Mouse (Mus musculus): ENCODE measurements around the gene Plk1. TPM values are rescaled to one million over a fixed set of nuclear protein-coding genes. Genes with fewer than 3 reads are reported as not detected.

Gene Plk1
- total and polyA plus RNA-seq, 2 experiments = 0.42 to 0.74 TPM

GRCm38 (mm10) chr7:122191097-122191496 is 31.9 kb downstream of the Plk1 start:
- TF ChIP-seq POLR2A (IDR thresholded peaks at IDR 0.05; ENCODE audit: extremely low read depth, insufficient read depth, low read length) (no peak), CTCF (IDR thresholded peaks at IDR 0.05; ENCODE audit: low read depth, low read length) (no peak)
- H3K27me3 ChIP-seq (ENCODE audit: control insufficient read depth, insufficient read depth, low read length) = no peaks in the 10 kb centered on the region
- H3K27ac ChIP-seq (replicated peaks; ENCODE audit: insufficient read depth, low read depth, low read length) = no peak overlapping the region
- no peak overlapping the region for H3K9ac ChIP-seq (ENCODE audit: low read depth, low read length)
- H3K79me2 ChIP-seq (ENCODE audit: control insufficient read depth, insufficient read depth, low read length) = no peaks in the 10 kb centered on the region
- WGBS = 69% methylated on average over 10 of the region's 10 CpGs
- H3K36me3 ChIP-seq (ENCODE audit: control insufficient read depth, insufficient read depth, low read length) = no peaks in the 10 kb centered on the region
- DNase-seq (ENCODE audit: extremely low read depth, low read depth, low spot score) = no peak
- no peak overlapping the region for H3K4me3 ChIP-seq (ENCODE audit: insufficient read depth, low read depth, low read length)
- no peaks in the 10 kb centered on the region for H3K4me1 ChIP-seq (ENCODE audit: control insufficient read depth, insufficient read depth, low read length)

- TF ChIP-seq CTCF (IDR thresholded peaks at IDR 0.05; ENCODE audit: low read depth, low read length) (no peak), POLR2A (IDR thresholded peaks at IDR 0.05; ENCODE audit: extremely low read depth, insufficient read depth, low read length) (no peak)
- Histone ChIP-seq H3K4me3 (ENCODE audit: insufficient read depth, low read depth, low read length) (no peak overlapping the region), H3K4me1 (ENCODE audit: control insufficient read depth, insufficient read depth, low read length) (no peaks in the 10 kb centered on the region), H3K9ac (ENCODE audit: low read depth, low read length) (no peak overlapping the region), H3K27ac (replicated peaks; ENCODE audit: insufficient read depth, low read depth, low read length) (no peak overlapping the region), H3K27me3 (ENCODE audit: control insufficient read depth, insufficient read depth, low read length) (no peaks in the 10 kb centered on the region), H3K79me2 (ENCODE audit: control insufficient read depth, insufficient read depth, low read length) (no peaks in the 10 kb centered on the region), H3K36me3 (ENCODE audit: control insufficient read depth, insufficient read depth, low read length) (no peaks in the 10 kb centered on the region)
- no peak for DNase-seq (ENCODE audit: extremely low read depth, low read depth, low spot score)
These were observed 34.7 kb downstream of the Plk1 start for GRCm38 (mm10) chr7:122193919-122194318.

GRCm38 (mm10) chr7:122196771-122197170 is 37.5 kb downstream of the Plk1 start:
- TF ChIP-seq POLR2A (IDR thresholded peaks at IDR 0.05; ENCODE audit: extremely low read depth, insufficient read depth, low read length) = no peak
- no peaks in the 10 kb centered on the region for H3K27me3 ChIP-seq (ENCODE audit: control insufficient read depth, insufficient read depth, low read length)

GRCm38 (mm10) chr7:122197306-122197705 is 38.1 kb downstream of the Plk1 start:
- DNase-seq (ENCODE audit: extremely low read depth, low read depth, low spot score) = peak; percentile 66
- H3K4me3 ChIP-seq (ENCODE audit: insufficient read depth, low read depth, low read length) = no peak overlapping the region
- no peak overlapping the region for H3K27ac ChIP-seq (replicated peaks; ENCODE audit: insufficient read depth, low read depth, low read length)
- WGBS = 26% methylated on average over 4 of the region's 4 CpGs
- H3K4me1 ChIP-seq (ENCODE audit: control insufficient read depth, insufficient read depth, low read length) = no peaks in the 10 kb centered on the region
- H3K79me2 ChIP-seq (ENCODE audit: control insufficient read depth, insufficient read depth, low read length) = no peaks in the 10 kb centered on the region
- no peak overlapping the region for H3K9ac ChIP-seq (ENCODE audit: low read depth, low read length)
- H3K27me3 ChIP-seq (ENCODE audit: control insufficient read depth, insufficient read depth, low read length) = no peaks in the 10 kb centered on the region
- no peaks in the 10 kb centered on the region for H3K36me3 ChIP-seq (ENCODE audit: control insufficient read depth, insufficient read depth, low read length)
- TF ChIP-seq CTCF (IDR thresholded peaks at IDR 0.05; ENCODE audit: low read depth, low read length) = peak; percentile 19; the same call in 1 of the 2 replicates
- TF ChIP-seq POLR2A (IDR thresholded peaks at IDR 0.05; ENCODE audit: extremely low read depth, insufficient read depth, low read length) = no peak

More at GRCm38 (mm10) chr7:122196771-122197170, 37.5 kb downstream of the Plk1 start:
- no peaks in the 10 kb centered on the region for H3K4me1 ChIP-seq (ENCODE audit: control insufficient read depth, insufficient read depth, low read length)
- no peak overlapping the region for H3K27ac ChIP-seq (replicated peaks; ENCODE audit: insufficient read depth, low read depth, low read length)
- H3K4me3 ChIP-seq (ENCODE audit: insufficient read depth, low read depth, low read length) = no peak overlapping the region
- no peaks in the 10 kb centered on the region for H3K36me3 ChIP-seq (ENCODE audit: control insufficient read depth, insufficient read depth, low read length)
- no peak overlapping the region for H3K9ac ChIP-seq (ENCODE audit: low read depth, low read length)
- 23% methylated on average over 9 of the region's 9 CpGs for WGBS
- DNase-seq (ENCODE audit: extremely low read depth, low read depth, low spot score) = peak; percentile 78
- no peaks in the 10 kb centered on the region for H3K79me2 ChIP-seq (ENCODE audit: control insufficient read depth, insufficient read depth, low read length)

- DNase-seq (ENCODE audit: extremely low read depth, low read depth, low spot score) = peak; percentile 56
- no peaks in the 10 kb centered on the region for H3K27me3 ChIP-seq (ENCODE audit: control insufficient read depth, insufficient read depth, low read length)
- TF ChIP-seq POLR2A (IDR thresholded peaks at IDR 0.05; ENCODE audit: extremely low read depth, insufficient read depth, low read length) (no peak), CTCF (IDR thresholded peaks at IDR 0.05; ENCODE audit: low read depth, low read length) (peak; percentile 47)
- WGBS = 13% methylated on average over 5 of the region's 5 CpGs
- H3K4me3 ChIP-seq (ENCODE audit: insufficient read depth, low read depth, low read length) = no peak overlapping the region
- H3K27ac ChIP-seq (replicated peaks; ENCODE audit: insufficient read depth, low read depth, low read length) = no peak overlapping the region
- no peak overlapping the region for H3K9ac ChIP-seq (ENCODE audit: low read depth, low read length)
- H3K4me1 ChIP-seq (ENCODE audit: control insufficient read depth, insufficient read depth, low read length) = no peaks in the 10 kb centered on the region
- H3K36me3 ChIP-seq (ENCODE audit: control insufficient read depth, insufficient read depth, low read length) = no peaks in the 10 kb centered on the region
- no peaks in the 10 kb centered on the region for H3K79me2 ChIP-seq (ENCODE audit: control insufficient read depth, insufficient read depth, low read length)
These were observed 40.1 kb downstream of the Plk1 start for GRCm38 (mm10) chr7:122199296-122199695.

- no peak for DNase-seq (ENCODE audit: extremely low read depth, low read depth, low spot score)
- 29% methylated on average over 2 of the region's 2 CpGs for WGBS
- Histone ChIP-seq H3K4me3 (ENCODE audit: insufficient read depth, low read depth, low read length) (no peak overlapping the region), H3K79me2 (ENCODE audit: control insufficient read depth, insufficient read depth, low read length) (no peaks in the 10 kb centered on the region), H3K4me1 (ENCODE audit: control insufficient read depth, insufficient read depth, low read length) (no peaks in the 10 kb centered on the region), H3K9ac (ENCODE audit: low read depth, low read length) (no peak overlapping the region), H3K27me3 (ENCODE audit: control insufficient read depth, insufficient read depth, low read length) (no peaks in the 10 kb centered on the region), H3K36me3 (ENCODE audit: control insufficient read depth, insufficient read depth, low read length) (no peaks in the 10 kb centered on the region), H3K27ac (replicated peaks; ENCODE audit: insufficient read depth, low read depth, low read length) (no peak overlapping the region)
- TF ChIP-seq CTCF (IDR thresholded peaks at IDR 0.05; ENCODE audit: low read depth, low read length) (no peak), POLR2A (IDR thresholded peaks at IDR 0.05; ENCODE audit: extremely low read depth, insufficient read depth, low read length) (no peak)
These were observed 44.7 kb downstream of the Plk1 start for GRCm38 (mm10) chr7:122203936-122204335.

All from liver, adult 2 months (tissue).